Mouse (Mus musculus) E14TG2a.4 (cell line): Measurements from ENCODE around the gene Aox3.

ENCODE experiments used
- CTCF ChIP-seq: conservative IDR thresholded peaks from 2 replicates; pipeline ENCODE4 v1.5.1; 2014; ENCODE audit warnings: low read length
- POU5F1 ChIP-seq: IDR thresholded peaks from 2 replicates; pipeline ENCODE4 v1.6.1; 2014; ENCODE audit warnings: low read length, borderline replicate concordance

- TF ChIP-seq CTCF (no peak), POU5F1 (no peak)
Observed at GRCm38 (mm10) chr1:58147776-58148175, 34.8 kb downstream of the Aox3 start.
